Mouse (Mus musculus) splenic B cell, adult 2 months (primary cell): ENCODE data around the gene Pmfbp1.

Source experiments
- DNase-seq: peaks from one replicate; pipeline ENCODE4 v3.0.0-alpha.2; 2011; ENCODE audit warnings: low read depth, low spot score
- H3K27me3 ChIP-seq: 2 replicates; pipeline ENCODE4 v1.6.1; 2012; ENCODE audit warnings: mild to moderate bottlenecking, low read length, moderate library complexity, mixed read lengths; ENCODE audit not compliant: control insufficient read depth, poor library complexity, insufficient read depth, severe bottlenecking
- H3K36me3 ChIP-seq: 2 replicates; pipeline ENCODE4 v1.6.1; 2012; ENCODE audit warnings: mild to moderate bottlenecking, low read length, moderate library complexity, mixed read lengths; ENCODE audit not compliant: control insufficient read depth, poor library complexity, insufficient read depth, severe bottlenecking

Gene Pmfbp1

GRCm38 (mm10) chr8:109591367-109591766 is 97.5 kb downstream of the Pmfbp1 start:
- H3K27me3 ChIP-seq = no peaks in the 10 kb centered on the region; the same call in 1 of the 2 replicates
- DNase-seq = no peak
- H3K36me3 ChIP-seq = peaks cover 3% of the 10 kb centered on the region; the same call in 1 of the 2 replicates

GRCm38 (mm10) chr8:109592164-109592563 is 98.3 kb downstream of the Pmfbp1 start:
- DNase-seq = no peak
- Histone ChIP-seq H3K27me3 (no peaks in the 10 kb centered on the region; the same call in 1 of the 2 replicates), H3K36me3 (peaks cover 5% of the 10 kb centered on the region; the same call in 1 of the 2 replicates)
